Mouse (Mus musculus): Measurements from ENCODE around the gene Mpp2. TPM values are rescaled to one million over a fixed set of nuclear protein-coding genes. Genes with fewer than 3 reads are reported as not detected.

The Mpp2 gene
- total RNA-seq, 2 experiments from 2014 or later: 1.2 to 2.1 TPM

GRCm38 (mm10) chr11:102008954-102009637 lies 79.2 kb downstream of the Mpp2 start:
- DNase-seq: no peak

GRCm38 (mm10) chr11:102008372-102008771 lies 79.9 kb downstream of the Mpp2 start:
- no peak for DNase-seq

Other genes with a start within 250 kb of the Mpp2 start
- gene Meox1, start 194.1 kb downstream of the Mpp2 start, total RNA-seq (2021): 1 to 10 TPM; 3.5 to 6.1 TPM
- gene Sost, start 121.5 kb downstream of the Mpp2 start, total RNA-seq (2021): not detected
- not detected for gene Cfap97d1, start 104.2 kb downstream of the Mpp2 start, total RNA-seq (2021)
- gene Dusp3, start 101.5 kb downstream of the Mpp2 start, total RNA-seq (2021): 100 to 1,000 TPM; 134 to 137 TPM
- gene Mpp3, start 60.1 kb downstream of the Mpp2 start, total RNA-seq (2021): 10 to 100 TPM; 17.6 to 29.5 TPM
- gene Cd300lg, start 47.0 kb downstream of the Mpp2 start, total RNA-seq (2021): 10 to 100 TPM; 13.1 to 16.5 TPM
- gene Ppy, start 12.8 kb upstream of the Mpp2 start, total RNA-seq (2021): not detected
- not detected for gene Pyy, start 19.3 kb upstream of the Mpp2 start, total RNA-seq (2021)
- not detected for gene Nags, start 57.0 kb upstream of the Mpp2 start, total RNA-seq (2021)
- gene Tmem101, start 67.9 kb upstream of the Mpp2 start, total RNA-seq (2021): 10 to 100 TPM in 1 of 2 experiments, 1 to 10 TPM in 1; 9.8 to 12.6 TPM
- 10 to 100 TPM; 79.7 to 84.2 TPM for gene Lsm12, start 96.8 kb upstream of the Mpp2 start, total RNA-seq (2021)
- 10 to 100 TPM; 37.8 to 44.5 TPM for gene G6pc3, start 101.1 kb upstream of the Mpp2 start, total RNA-seq (2021)
- gene Hdac5, start 141.7 kb upstream of the Mpp2 start, total RNA-seq (2021): 10 to 100 TPM; 61.8 to 63.6 TPM
- gene BC030867, start 160.4 kb upstream of the Mpp2 start, total RNA-seq (2021): not detected
- gene Asb16, start 180.2 kb upstream of the Mpp2 start, total RNA-seq (2021): 10 to 100 TPM; 70.0 to 71.3 TPM
- 10 to 100 TPM; 11.5 to 14.6 TPM for gene Tmub2, start 196.4 kb upstream of the Mpp2 start, total RNA-seq (2021)
- gene Atxn7l3, start 208.1 kb upstream of the Mpp2 start, total RNA-seq (2021): 10 to 100 TPM; 12.4 to 13.1 TPM
- 10 to 100 TPM; 36.6 to 37.8 TPM for gene Ubtf, start 231.2 kb upstream of the Mpp2 start, total RNA-seq (2021)

Data from gastrocnemius, postnatal 25 days (tissue).